Mouse (Mus musculus) heart, postnatal 0 days (tissue): ENCODE measurements around the gene Pdzrn4. TPM values are rescaled to one million over a fixed set of nuclear protein-coding genes. Genes with fewer than 3 reads are reported as not detected.

ENCODE experiments used
- ATAC-seq: fragments of 200-750 bp; cut with Nextera tagmentation; 2 replicates; pipeline ENCODE4 v1.8.0; 2017; ENCODE audit warnings: low read depth, moderate number of reproducible peaks, moderate library complexity; ENCODE audit not compliant: insufficient read depth
- DNase-seq: peaks from one replicate; pipeline ENCODE4 v3.0.0-alpha.2; 2016; ENCODE audit warnings: low spot score
- H3K27ac ChIP-seq: fragments of 300-500 bp; sonication (generic); 2 replicates; pipeline ENCODE4 v1.5.1; 2014; ENCODE audit warnings: low read depth, mild to moderate bottlenecking
- H3K27me3 ChIP-seq: fragments of 300-500 bp; sonication (generic); 2 replicates; pipeline ENCODE4 v1.6.1; 2014; ENCODE audit warnings: low read length, mixed read lengths; ENCODE audit not compliant: control insufficient read depth, insufficient read depth
- H3K36me3 ChIP-seq: fragments of 300-500 bp; sonication (generic); replicated peaks from 2 replicates; pipeline ENCODE4 v1.6.1; 2014; ENCODE audit warnings: low read length, mixed read lengths; ENCODE audit not compliant: control insufficient read depth, insufficient read depth
- H3K4me1 ChIP-seq: fragments of 300-500 bp; sonication (generic); 2 replicates; pipeline ENCODE4 v1.6.1; 2014; ENCODE audit warnings: antibody characterized with exemption; ENCODE audit not compliant: control insufficient read depth, insufficient read depth
- H3K4me2 ChIP-seq: fragments of 300-500 bp; sonication (generic); 2 replicates; pipeline ENCODE4 v1.6.1; 2014; ENCODE audit warnings: low read depth, mild to moderate bottlenecking, low read length, moderate library complexity
- H3K4me3 ChIP-seq: fragments of 300-500 bp; sonication (generic); 2 replicates; pipeline ENCODE4 v1.5.1; 2014; ENCODE audit warnings: low read depth, low read length
- H3K9ac ChIP-seq: fragments of 300-500 bp; sonication (generic); replicated peaks from 2 replicates; pipeline ENCODE4 v1.6.1; 2014; ENCODE audit warnings: low read depth, low read length, mixed read lengths
- H3K9me3 ChIP-seq: fragments of 300-500 bp; sonication (generic); replicated peaks from 2 replicates; pipeline ENCODE4 v1.6.1; 2016; ENCODE audit warnings: low read length; ENCODE audit not compliant: control insufficient read depth
- CTCF ChIP-seq: IDR thresholded peaks from 2 replicates; pipeline ENCODE4 v1.5.1; 2016; ENCODE audit warnings: antibody characterized with exemption, control low read depth, low read depth
- EP300 ChIP-seq: IDR thresholded peaks from 2 replicates; pipeline ENCODE4 v1.6.1; 2016; ENCODE audit warnings: antibody characterized with exemption, low read depth
- WGBS: fragments of 180-500 bp; shearing (Covaris S2); extraction: QIAGEN DNeasy Blood & Tissue Kit; methylation state at CpG from one replicate; pipeline ENCODE4 v1.1.7; 2014; 5-methylcytosine and 5-hydroxymethylcytosine counted together
- polyA plus RNA-seq: library from polyadenylated mRNA; unstranded; fragments of >200 nt; fragmentation: Nextera tagmentation; extraction: Ambion mirVana; gene quantifications from 2 replicates; pipeline ENCODE4 v1.2.1, GENCODE M21; 2015
- total RNA-seq: library from RNA; depleted of rRNA; stranded (reverse); fragments of >200 nt; gene quantifications from 2 replicates; pipeline ENCODE4 v1.2.3, GENCODE M21; 2014; ENCODE audit warnings: low replicate concordance

The Pdzrn4 gene
- total and polyA plus RNA-seq, 2 experiments from 2014 or later: 0.46 to 3.1 TPM

GRCm38 (mm10) chr15:92570526-92571243 lies 174.0 kb downstream of the Pdzrn4 start:
- no peak for DNase-seq
- H3K9me3 ChIP-seq: no peaks in the 10 kb centered on the region
- no peak overlapping the region for H3K4me3 ChIP-seq
- no peaks in the 10 kb centered on the region for H3K36me3 ChIP-seq
- H3K9ac ChIP-seq: no peak overlapping the region
- no peaks in the 10 kb centered on the region for H3K4me1 ChIP-seq
- H3K27ac ChIP-seq: no peak overlapping the region
- H3K27me3 ChIP-seq: no peaks in the 10 kb centered on the region
- no peak for ATAC-seq
- no peak for TF ChIP-seq CTCF
- TF ChIP-seq EP300: no peak
- H3K4me2 ChIP-seq: no peak overlapping the region
- WGBS: 78% methylated on average over 3 of the region's 3 CpGs

- Histone ChIP-seq H3K9me3 (no peaks in the 10 kb centered on the region), H3K9ac (no peak overlapping the region), H3K4me2 (no peak overlapping the region), H3K4me1 (no peaks in the 10 kb centered on the region), H3K27ac (no peak overlapping the region), H3K27me3 (no peaks in the 10 kb centered on the region), H3K36me3 (no peaks in the 10 kb centered on the region), H3K4me3 (no peak overlapping the region)
- TF ChIP-seq CTCF (no peak), EP300 (no peak)
- DNase-seq: no peak
- no peak for ATAC-seq
- 67% methylated on average over 5 of the region's 5 CpGs for WGBS
Measured at GRCm38 (mm10) chr15:92571244-92571539, 174.5 kb downstream of the Pdzrn4 start.

- no peak for ATAC-seq
- H3K4me1 ChIP-seq: no peaks in the 10 kb centered on the region
- TF ChIP-seq CTCF (no peak), EP300 (no peak)
- 63% methylated on average over 11 of the region's 11 CpGs for WGBS
- H3K27me3 ChIP-seq: no peaks in the 10 kb centered on the region
- H3K27ac ChIP-seq: no peak overlapping the region
- no peaks in the 10 kb centered on the region for H3K36me3 ChIP-seq
- no peak for DNase-seq
- H3K9ac ChIP-seq: no peak overlapping the region
- H3K9me3 ChIP-seq: no peaks in the 10 kb centered on the region
- no peak overlapping the region for H3K4me3 ChIP-seq
- H3K4me2 ChIP-seq: no peak overlapping the region
Measured at GRCm38 (mm10) chr15:92577476-92577875, 180.8 kb downstream of the Pdzrn4 start.

GRCm38 (mm10) chr15:92580217-92580616 lies 183.5 kb downstream of the Pdzrn4 start:
- no peak overlapping the region for H3K4me3 ChIP-seq
- DNase-seq (no peak), ATAC-seq (no peak)
- TF ChIP-seq CTCF (no peak), EP300 (no peak)
- no peak overlapping the region for H3K4me2 ChIP-seq
- H3K9ac ChIP-seq: no peak overlapping the region
- WGBS: 58% methylated on average over 3 of the region's 3 CpGs
- H3K27me3 ChIP-seq: no peaks in the 10 kb centered on the region
- H3K27ac ChIP-seq: no peak overlapping the region
- no peaks in the 10 kb centered on the region for H3K9me3 ChIP-seq
- no peaks in the 10 kb centered on the region for H3K4me1 ChIP-seq
- H3K36me3 ChIP-seq: no peaks in the 10 kb centered on the region

- no peak overlapping the region for H3K9ac ChIP-seq
- WGBS: 81% methylated on average over 9 of the region's 9 CpGs
- ATAC-seq (no peak), DNase-seq (no peak)
- H3K27ac ChIP-seq: no peak overlapping the region
- no peak for TF ChIP-seq EP300
- TF ChIP-seq CTCF: no peak
- H3K27me3 ChIP-seq: no peaks in the 10 kb centered on the region
- H3K4me2 ChIP-seq: no peak overlapping the region
- no peaks in the 10 kb centered on the region for H3K36me3 ChIP-seq
- no peaks in the 10 kb centered on the region for H3K4me1 ChIP-seq
- H3K4me3 ChIP-seq: no peak overlapping the region
- no peaks in the 10 kb centered on the region for H3K9me3 ChIP-seq
Measured at GRCm38 (mm10) chr15:92580742-92581383, 184.2 kb downstream of the Pdzrn4 start.
